Mouse (Mus musculus): ENCODE results near the gene Col25a1.

DNA sequence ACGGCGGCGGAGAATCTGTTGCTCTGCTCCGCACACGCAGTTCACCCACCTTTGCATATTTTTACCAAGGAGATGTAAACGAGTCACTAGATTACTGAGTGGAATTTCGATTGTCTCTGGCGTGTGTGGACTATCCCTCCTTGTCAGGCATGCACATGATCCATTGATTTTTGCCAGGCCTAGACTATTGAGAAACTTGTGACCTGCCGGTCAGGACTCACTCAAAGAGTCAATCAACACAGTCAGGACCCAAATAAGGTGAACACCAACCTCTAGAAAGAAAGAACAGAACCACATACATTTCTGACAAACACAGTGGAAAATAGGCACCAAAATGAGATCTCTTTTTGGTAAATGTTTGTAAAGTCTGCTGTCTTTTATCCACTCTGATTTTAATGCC is 483.1 kb downstream of the Col25a1 start:
- TF ChIP-seq CTCF (IDR thresholded peaks at IDR 0.05; ENCODE audit: control insufficient read depth, insufficient read depth, insufficient read length), result no peak
- TF ChIP-seq USF1 (IDR thresholded peaks at IDR 0.05; ENCODE audit: low read depth), result no peak
- no peak for TF ChIP-seq MAX (IDR thresholded peaks at IDR 0.05)
- no peak for TF ChIP-seq MYOG (IDR thresholded peaks at IDR 0.05; ENCODE audit: control insufficient read depth, extremely low read depth, insufficient read length)
- TF ChIP-seq FOSL1 (IDR thresholded peaks at IDR 0.05; ENCODE audit: insufficient read depth, low read length, poor library complexity, severe bottlenecking), result no peak

All from C2C12 (cell line).